Mouse (Mus musculus) heart, adult 9 months (tissue): Measurements from ENCODE around the gene Tmem116.
A peak's percentile ranks its signal among the peaks of the same experiment; 100 is the strongest.
"Not testable (repeated sequence)": the region's sequence is repeated elsewhere in the genome, so short reads cannot be mapped to it uniquely, and the experiment has no call there.

ENCODE experiments used
- DNase-seq, 2 experiments: peaks; one replicate each; pipeline ENCODE4 v3.0.0; 2022; ENCODE audit warnings: low spot score in 2 of 2

Gene Tmem116

DNA sequence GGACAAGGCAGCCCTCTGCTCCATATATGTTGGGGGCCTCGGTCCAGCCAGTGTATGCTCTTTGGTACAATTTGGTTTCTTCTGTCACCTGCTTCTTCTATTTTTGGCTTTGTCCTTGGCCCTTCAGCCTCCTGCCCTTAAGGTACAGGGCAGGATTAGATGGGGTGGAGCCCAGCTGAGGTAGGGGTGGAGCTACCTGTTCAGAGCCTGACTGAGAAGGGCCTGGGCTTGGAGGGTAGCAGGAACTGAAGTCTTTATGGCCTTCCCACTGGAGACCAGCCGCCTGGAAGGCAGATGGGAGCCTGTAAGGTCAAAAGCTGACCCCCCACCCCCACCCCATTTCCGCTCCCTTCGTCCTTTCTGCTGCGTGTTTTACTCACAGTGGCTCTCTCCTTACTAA is 11.3 kb downstream of the Tmem116 start:
- no peak for DNase-seq

DNA sequence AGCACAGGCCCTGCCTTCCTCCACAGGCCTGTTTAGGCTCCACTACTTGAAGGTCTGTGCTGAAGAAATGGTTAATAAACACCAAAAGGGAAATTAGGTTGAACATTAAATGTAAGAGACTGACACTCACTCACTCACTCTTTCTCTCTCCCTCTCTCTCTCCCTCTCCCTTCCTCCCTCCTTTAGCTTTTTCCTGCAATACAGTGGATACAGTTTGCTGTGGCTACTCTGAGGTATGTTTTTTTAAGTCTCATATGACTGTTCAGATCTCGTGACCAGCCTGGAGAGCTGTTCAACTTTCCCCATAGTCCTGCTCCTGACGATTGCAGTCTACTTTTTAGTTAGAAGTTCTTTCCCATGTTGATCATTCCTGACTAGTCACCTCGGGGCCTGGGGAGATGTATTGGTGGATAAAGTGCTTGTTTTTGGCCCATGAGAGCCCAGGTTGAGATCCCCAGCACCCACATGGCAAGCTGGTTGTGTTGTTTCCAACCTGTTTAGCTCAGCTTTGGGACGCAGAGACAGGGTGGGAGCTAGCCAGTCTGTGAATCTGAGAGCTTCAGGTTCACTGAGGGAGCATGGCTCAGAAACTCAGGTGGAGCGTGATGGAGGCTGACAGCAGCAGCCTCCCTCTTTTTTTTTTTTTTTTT is 12.0 kb downstream of the Tmem116 start:
- DNase-seq = no peak

DNA sequence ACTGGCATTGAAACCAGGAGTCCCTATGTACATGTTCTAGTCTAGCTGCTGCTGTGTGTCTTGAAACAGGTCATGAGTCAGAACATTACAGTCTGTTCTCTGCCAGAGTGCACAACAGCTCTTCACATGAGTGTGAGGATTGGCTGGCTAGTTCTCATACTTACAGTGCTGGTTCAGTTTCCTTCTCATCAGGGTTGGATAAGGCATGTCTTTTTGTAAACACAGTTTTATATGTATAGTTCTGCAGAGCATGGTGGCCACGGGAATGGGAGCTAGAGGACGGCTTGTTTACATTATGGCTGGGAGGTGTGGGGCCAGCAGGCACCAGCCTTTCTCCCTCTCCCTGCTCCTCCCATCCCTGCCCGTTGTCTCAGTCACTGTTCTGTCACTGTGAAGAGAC is 17.9 kb downstream of the Tmem116 start:
- DNase-seq = no peak

DNA sequence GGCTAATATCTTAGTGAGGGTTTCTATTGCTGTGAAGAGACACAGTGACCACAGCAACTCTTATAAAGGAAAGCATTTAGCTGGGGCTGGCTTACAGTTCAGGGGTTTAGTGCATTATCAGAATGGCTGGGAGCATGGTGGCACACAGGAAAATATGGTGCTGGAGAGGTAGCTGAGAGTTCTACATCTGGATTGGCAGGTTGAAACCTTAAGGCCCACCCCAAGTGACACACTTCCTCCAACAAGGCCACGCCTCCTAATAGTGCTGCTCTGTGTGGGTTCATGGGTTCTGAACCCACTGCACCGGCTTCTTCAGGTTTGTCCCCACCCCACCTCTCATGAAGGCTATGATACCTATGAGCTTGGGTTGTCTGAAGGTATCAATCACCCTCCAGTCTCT is 20.7 kb downstream of the Tmem116 start:
- no peak for DNase-seq

DNA sequence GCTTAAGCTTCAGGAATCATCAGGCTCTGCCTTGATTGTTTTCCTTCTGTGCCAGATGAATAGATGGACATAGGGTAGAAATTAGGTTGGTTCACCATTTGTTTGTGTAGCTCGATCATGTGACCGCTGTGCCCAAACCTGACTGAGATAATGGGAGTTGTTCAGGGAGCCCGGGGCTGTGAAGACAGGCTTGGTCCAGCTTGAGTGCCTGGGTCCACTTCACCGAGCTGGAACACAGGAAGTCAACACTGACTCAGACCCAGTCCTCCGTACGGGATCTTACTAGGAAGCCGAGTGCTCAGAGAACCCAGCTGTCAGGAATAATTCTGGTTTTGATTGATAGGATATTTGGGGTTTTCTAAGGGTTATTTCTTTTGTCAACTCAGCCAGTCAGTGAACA is 22.9 kb downstream of the Tmem116 start:
- DNase-seq = no peak

DNA sequence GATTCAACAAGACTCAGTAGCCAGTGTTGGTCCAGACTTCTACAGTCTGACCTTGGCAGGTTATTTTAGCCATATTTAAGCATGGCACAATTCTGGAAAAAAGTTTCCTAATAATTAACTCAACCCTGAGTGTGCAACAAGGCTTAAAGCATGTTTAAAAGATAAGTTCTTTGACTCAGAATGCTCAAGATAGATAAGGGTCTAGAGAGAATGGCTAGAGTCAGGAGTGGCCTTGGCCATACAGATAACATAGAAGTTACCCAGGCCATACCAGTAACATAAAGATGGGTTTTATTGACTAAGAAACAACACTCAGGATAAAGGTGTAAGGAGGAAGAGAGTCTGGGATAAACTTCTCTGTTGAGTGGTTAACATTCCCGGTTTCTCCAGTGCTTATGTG is 24.3 kb downstream of the Tmem116 start:
- no peak for DNase-seq

DNA sequence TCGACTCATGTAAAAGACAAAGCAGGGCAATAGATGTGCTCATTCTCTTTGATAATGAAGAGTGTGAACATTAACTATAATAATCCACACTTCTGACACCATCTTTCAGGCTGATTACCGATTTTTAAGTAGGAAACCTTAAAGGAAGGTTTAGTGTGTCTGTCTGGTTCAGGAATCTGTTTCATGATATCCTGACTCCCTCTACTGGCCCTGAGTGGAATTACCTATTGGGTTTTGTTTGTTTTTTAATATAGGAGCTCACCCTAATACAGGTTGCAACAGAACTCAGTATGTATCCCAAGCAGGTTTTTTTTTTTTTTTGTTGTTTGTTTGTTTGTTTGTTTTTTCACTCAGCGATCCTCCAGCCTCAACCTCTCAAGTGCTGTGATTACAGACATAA is 26.0 kb downstream of the Tmem116 start:
- peak; percentile 12 to 40 for DNase-seq

DNA sequence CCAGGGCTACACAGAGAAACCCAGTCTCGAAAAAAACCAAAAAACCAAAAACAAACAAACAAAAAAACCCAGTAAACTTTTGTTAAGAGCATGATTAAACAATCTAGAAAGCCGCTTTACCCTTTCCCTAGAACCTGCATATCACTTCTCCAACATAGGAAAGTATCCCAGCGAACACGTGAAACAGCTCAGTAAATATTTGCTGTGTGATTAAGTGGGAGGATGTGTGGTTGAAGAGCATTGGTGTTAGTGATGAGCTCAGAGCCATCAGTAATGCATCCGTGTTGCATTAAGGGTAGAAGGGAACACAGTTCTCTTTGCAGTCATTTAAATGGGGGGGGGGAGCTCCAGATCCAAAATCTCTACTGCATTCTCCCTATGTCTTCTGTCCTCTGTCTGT is 33.1 kb downstream of the Tmem116 start:
- no peak for DNase-seq

DNA sequence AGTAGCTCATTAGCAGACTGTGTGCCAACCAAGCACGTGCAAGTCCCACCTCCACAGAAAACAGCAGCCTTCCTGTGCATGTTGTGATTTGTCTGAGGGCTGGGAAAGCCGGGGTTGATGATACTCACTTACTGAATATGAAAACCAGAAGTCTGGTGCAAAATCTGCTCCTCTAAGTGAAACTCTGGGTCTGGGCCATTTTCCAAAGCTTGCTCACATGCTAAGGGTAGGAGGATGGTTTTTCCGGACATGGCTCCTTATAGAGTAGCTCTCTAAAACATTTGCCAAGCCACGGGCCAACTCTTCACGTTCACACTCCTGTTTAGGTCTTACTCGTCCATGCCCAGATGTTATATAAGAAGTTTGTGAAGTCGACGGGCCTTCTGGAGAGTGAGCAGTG is 41.6 kb downstream of the Tmem116 start:
- DNase-seq = no peak

DNA sequence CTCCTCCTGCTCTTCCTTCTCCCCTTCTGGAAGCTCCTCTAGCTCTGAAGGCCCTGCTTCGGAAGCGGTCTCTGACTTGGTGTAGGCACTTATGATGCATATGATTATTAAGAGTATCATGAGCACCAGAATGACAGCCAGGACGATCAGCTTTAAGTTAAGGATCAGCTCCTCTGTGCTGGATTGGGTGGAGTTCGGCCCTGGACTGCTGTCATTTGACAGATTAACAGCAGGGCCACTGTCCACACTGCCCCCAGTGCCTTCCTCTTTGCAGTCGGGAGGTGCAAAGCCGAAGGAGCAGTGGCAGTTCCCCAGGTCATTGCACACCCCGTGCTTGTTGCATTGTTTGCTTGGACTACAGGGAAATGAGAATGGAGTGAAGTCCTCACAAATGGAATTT is 49.0 kb downstream of the Tmem116 start:
- DNase-seq = no peak

DNA sequence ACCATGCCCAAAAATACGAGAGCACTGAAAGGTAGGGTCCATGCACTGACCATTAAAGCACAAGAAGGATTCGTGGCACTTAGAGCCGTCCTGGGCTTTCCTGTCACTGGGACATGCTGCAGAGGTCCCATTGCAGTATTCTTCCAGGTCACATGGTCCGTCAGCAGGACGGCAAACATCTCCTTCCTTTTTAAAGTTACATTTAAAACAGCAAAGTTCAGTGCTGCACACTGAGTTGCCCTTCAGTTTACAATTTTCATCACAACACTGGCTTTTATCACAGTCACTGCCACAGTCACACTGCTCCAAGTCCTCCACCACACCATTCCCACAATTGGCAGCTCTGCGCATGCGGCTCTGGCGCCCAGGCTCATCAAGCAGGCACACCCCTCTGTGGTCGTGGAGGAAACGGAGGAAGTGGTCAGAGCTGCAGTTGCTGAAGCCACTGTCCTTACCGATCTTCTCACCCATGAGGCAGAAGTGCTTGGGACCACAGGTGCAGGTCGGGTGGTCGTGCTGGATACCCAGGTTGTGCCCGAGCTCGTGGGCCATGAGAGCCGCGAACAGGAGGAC is 49.8 kb downstream of the Tmem116 start:
- not testable (repeated sequence) for DNase-seq

DNA sequence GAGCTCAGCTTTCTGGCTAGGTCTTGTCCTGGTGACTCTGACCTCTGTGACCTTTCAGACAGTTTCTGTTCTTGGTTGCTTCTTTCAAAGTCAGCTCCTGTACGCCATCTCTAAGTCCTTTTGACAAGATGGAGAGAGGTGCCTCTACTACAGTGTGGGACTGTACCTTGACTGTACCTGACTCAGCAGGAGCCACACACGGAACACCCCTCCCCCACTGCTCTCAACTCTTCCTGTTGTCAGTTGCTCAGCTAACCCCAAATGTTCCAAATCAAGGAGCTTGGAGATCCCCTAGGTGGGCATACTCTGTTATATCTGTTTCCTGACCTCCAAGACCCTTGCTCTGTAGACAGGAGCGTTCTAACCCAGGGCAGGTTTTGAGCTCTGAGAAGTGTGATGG is 51.5 kb downstream of the Tmem116 start, which contains the start of gene Adam1b:
Adam1b (minus strand) TSS at position 205 of the 400 bp plus-strand sequence.
- no peak for DNase-seq

DNA sequence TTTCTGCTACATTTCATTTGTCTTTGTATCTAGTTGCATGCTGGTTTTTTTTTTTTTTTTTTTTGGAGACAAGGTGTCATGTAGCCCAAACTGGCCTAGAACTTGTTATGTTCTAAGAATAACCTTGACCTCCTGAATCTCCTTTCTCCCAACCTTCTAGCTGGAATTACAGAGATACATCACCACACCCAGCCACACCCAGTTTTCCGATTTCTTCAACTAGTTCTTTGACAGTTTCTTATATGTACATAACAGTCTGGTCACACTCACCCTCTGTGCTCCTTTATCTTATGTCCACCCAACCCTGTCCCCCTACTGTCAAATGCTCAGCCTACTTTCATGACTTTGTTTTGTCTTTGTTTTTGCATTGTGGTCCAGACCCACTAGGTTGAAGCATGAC is 55.2 kb downstream of the Tmem116 start:
- DNase-seq = no peak

DNA sequence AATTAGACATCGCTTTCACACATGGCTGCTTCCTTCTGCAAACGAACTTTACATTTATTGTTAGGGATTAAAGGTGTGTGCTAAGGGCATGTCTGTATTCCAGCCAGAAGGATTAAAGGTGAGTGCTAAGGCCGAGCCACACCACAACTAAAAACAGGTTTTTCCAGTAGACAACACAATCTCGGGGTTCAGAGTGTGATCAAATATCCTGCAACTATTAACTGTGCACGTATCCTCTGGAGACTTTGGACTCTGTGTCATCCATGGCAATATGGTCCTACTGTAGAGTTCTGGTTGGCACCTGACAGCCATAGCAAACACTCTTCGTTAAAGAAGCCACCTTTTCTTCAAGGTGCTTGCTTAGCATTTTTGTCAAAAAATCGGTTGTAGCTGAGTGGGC is 58.3 kb downstream of the Tmem116 start:
- no peak for DNase-seq

DNA sequence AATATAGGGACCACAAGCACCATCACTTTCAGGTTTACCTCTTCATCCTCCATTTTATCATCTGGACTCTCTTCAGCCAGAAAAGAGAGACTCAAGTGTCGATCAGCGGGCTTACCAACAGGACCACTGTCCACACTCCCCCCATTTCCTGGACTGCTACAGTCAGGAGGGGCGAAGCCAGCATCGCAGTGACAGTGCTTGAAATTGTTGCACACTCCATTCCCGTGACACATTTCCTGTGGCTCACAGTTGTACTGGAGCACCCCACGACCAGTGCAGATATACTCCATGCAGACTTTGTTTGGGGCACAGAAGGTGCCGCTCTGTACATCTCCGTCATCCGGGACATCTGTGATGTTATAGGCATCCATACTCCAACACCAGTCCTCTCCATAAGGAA is 67.3 kb downstream of the Tmem116 start:
- no peak for DNase-seq

DNA sequence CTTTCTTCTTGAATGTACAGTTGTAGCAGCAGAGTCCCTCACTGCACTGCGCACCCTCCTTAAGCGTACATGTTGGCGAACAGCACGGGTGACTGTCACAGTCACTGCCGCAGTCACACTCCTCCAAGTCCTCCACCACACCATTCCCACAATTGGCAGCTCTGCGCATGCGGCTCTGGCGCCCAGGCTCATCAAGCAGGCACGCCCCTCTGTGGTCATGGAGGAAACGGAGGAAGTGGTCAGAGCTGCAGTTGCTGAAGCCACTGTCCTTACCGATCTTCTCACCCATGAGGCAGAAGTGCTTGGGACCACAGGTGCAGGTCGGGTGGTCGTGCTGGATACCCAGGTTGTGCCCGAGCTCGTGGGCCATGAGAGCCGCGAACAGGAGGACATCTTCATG is 68.1 kb downstream of the Tmem116 start:
- not testable (repeated sequence) for DNase-seq

DNA sequence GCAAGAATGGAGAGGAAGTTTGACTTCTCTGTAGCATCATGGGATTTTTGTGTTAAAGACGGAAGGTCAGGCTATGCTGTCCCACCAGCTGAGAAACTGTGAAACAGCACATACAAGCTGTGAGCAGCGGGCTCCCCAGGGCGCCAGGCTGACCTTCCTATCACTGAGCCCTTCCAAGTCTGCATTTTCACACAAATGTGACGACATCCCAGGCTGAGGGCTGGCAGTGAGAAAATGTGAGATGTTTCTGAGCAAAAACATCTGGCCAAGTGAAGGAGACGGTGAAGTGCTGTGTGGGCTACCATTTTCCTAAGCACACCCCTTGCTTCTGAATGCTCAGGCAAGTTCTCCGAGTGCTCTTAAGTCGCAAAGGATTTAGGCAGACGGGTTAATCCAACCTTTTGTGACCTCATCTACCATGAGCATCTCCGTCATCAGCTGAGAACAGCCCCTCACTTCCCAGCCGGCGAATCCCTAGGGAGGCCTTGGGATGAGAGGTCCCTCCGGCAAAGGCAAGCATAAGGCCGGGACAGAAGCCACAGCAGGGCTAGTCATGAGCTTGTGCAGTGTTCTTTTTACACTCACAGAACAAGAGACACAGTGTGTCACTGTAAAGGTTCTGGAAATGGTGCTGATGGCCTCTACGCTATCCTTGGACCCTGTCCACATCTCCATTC is 74.2 kb downstream of the Tmem116 start:
- peak in 1 of 2 experiments; percentile 17 for DNase-seq

DNA sequence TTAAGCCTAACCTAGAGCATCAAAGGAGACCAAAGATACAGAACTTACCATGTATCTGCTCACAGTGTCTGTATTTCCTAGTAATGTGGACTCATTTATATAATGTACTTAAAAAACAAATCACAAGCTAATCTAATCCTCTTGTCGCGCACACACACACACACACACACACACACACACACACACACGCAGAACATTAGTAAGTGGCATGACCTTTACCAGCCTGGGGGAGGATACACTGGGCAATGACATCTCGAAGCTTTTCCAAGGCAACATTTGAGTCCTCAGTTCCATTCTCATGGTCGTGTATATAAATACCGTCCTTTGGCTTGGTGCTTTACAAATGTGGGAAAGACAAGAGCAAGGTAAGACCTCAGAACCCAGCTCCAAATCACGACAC is 74.8 kb downstream of the Tmem116 start:
- DNase-seq = no peak

DNA sequence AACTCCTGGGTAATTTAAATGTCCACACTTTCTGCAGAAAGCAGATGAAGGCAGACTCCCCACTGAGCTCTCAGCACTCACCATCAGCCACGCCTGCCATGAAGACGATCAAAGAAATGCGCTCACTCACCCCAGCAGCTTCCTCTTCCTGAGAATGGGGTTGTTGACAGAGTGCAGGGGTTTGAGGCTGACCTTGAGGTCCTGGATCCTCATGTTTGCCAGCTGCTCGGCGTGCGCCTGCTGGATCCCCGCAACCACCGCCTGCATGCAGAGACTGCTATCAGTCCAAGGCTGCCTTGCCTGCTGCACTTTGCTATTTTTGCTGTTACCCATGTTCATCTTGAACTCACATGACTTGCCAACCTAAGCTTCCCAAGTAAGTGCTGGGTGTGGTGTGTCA is 75.3 kb downstream of the Tmem116 start:
- peak; percentile 15 to 25 for DNase-seq

DNA sequence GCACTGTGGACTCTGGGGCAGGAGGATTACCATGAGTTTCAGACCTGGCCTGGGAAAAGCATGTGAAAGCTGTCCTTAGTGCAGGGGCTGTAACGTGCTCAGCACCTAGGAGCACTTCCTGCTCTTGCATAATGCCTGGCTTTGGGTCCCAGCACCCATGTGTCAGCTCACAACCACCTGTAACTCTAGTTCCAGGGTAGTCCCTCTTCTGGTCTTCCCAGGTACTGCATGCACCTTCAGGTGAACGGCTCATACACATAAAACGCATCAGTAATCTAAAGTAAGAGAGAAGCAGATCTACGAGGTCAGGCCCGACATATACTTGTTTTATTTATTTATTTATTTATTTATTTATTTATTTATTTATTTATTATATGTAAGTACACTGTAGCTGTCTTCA is 82.8 kb downstream of the Tmem116 start:
- no peak for DNase-seq

DNA sequence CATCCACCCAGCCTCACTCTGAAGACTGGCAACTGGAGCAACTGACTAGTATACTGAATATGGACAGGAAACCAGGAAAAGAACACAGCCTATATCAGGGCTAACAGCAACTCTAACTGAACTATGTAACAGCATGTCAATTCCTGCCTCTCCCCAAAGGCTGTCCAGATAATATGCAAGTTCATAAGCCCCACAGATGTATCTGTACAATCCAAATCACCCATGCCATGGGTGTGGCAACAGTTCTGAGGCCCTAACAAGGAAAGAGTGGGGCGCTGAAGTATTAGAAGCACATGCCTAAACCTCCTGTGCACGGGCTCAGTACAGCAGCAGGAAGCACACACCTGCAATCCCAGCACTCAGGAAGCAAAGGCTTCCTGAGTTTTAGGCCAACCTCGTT is 83.4 kb downstream of the Tmem116 start:
- DNase-seq = no peak

DNA sequence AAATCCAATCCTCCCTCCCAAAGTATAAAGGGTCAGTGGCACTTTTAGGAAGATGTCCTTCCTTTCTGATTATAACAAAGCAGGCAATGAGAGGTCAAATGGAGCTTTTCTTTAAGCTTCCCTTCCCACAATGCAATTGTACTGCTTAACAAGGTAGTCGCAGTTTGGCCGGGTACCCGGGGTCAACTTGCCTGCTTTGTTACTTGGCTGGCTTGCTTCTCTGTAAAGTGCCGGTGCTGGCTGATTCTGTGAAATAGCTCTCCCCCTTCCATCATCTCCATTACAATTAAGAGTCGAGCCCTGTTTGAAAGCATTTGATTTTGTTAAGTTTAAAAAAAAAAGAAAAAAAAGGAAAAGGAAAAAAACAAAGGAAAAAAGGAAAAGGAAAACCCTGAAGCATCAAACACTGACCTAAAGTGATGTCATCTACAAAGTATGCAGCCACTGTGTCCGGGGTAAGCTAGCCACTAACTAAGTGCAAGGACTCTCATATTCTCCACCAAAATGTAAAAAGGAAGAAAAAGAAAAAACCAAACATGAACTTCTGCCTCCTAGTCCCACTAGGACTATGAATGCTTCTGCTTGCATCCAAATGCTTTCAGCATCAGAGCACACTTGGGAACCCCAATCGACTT is 85.3 kb downstream of the Tmem116 start:
- DNase-seq = no peak

DNA sequence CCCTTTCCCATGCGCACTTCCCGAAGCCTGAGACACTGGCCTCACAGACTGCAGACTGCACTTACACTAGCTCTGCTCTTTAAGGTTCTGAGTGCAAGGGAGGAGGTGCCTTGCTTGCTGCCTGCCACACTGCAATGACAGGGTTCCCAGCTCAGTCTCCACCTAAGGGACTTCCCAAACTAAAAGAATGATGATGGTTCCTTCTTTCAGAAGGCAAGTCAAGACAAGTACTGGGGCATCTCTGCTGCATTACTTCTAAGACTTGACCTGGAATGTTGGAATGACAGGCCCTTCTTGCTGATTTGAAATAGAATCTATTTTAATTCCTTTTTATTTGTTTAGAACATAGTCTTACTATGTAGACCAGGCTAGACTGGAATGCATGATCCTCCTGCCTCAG is 85.9 kb downstream of the Tmem116 start:
- no peak for DNase-seq
